Mouse (Mus musculus) embryonic fibroblast, embryonic 13.5 days (primary cell): Measurements from ENCODE around the gene 4932438H23Rik.

Source experiments
- CTCF ChIP-seq: IDR thresholded peaks from 2 replicates; pipeline ENCODE4 v1.5.1; 2011; ENCODE audit warnings: mild to moderate bottlenecking, control low read depth, low read length, moderate library complexity, borderline replicate concordance; ENCODE audit not compliant: insufficient read depth
- POLR2A ChIP-seq: IDR thresholded peaks from 2 replicates; pipeline ENCODE4 v1.6.1; 2011; ENCODE audit warnings: low read depth, mild to moderate bottlenecking, control low read depth, low read length, moderate library complexity

DNA sequence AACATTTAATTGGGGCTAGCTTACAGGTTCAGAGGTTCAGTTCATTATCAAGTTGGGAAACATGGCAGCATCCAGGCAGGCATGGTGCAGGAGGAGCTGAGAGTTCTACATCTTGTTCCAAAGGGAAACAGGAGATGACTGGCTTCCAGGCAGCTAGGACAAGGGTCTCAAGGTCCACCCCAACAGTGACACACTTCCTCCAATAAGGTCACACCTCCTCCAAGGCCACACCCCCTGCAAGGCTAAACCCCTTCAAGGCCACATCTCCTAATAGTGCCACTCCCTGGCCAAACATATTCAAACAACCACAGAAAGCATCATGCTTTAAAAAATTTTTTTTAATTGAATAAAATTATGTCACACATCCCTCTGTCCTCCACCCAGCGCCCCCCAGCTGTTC is 28.9 kb upstream of the 4932438H23Rik start:
- TF ChIP-seq CTCF (no peak), POLR2A (no peak)
